Mouse (Mus musculus) lung, adult 2 months (tissue): Measurements from ENCODE around the gene Ooep.

Source experiments
- CTCF ChIP-seq: fragments of 200-500 bp; IDR thresholded peaks from 2 replicates; pipeline ENCODE4 v1.5.1; 2011; ENCODE audit warnings: mild to moderate bottlenecking, low read length, control low read depth; ENCODE audit not compliant: insufficient read depth
- POLR2A ChIP-seq: fragments of 200-500 bp; IDR thresholded peaks from 2 replicates; pipeline ENCODE4 v1.6.1; 2011; ENCODE audit warnings: low read depth, mild to moderate bottlenecking, control low read depth, low read length, borderline replicate concordance; ENCODE audit errors: extremely low read depth

DNA sequence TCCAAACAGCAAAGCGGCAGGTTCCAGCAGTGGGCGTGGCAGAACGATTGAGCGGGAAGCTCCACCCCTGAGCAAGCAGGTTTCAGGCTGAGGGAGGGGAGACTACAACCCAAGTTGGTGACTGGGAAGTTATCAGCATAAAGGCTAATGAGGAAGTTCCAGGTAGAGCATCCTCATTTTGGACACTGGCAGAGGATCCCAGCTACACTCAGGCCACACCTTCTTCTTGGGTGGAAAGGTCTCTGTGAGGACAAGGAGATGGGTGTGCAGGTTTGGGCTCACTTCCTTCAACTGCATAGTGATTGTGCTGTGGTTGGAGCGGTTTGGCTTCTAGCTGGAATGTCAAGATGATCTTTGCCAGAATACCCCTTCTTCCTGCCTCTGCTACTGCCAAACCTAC lies 11.5 kb upstream of the Ooep start:
- no peak for TF ChIP-seq POLR2A
- TF ChIP-seq CTCF: no peak
